Mouse (Mus musculus): ENCODE data around the gene Dbndd2.

Gene Dbndd2

DNA sequence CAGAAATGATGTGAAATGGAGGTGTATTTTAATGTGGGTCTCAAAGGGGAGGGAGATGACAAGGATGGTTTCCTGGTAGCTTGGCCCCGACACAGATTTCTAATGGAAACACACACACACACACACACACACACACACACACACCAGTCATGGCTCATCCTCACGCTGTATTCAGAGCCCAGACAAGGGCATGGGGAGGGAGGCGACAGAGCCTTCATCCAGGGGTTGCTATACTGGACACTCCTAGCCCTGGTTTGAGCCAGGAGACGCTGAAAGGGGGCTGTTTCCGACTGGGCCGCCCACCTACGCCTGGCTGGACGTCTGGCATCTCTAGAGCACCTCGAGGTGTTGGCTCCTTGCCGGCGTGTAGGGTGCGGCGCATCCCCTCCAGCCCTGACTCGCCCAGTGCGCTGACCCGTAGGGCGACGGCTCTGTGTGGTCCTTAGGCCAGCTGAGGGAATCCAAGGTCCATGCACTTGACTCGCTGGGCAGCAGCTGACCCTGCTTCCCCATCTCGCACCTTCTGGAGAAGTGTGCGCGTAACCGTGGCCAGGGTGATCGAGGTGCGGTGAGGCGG is at the start of gene Dbndd2:
TSS of gene Dbndd2 (plus strand) at position 426 of the 577 bp plus-strand sequence.
- no peak for DNase-seq

DNA sequence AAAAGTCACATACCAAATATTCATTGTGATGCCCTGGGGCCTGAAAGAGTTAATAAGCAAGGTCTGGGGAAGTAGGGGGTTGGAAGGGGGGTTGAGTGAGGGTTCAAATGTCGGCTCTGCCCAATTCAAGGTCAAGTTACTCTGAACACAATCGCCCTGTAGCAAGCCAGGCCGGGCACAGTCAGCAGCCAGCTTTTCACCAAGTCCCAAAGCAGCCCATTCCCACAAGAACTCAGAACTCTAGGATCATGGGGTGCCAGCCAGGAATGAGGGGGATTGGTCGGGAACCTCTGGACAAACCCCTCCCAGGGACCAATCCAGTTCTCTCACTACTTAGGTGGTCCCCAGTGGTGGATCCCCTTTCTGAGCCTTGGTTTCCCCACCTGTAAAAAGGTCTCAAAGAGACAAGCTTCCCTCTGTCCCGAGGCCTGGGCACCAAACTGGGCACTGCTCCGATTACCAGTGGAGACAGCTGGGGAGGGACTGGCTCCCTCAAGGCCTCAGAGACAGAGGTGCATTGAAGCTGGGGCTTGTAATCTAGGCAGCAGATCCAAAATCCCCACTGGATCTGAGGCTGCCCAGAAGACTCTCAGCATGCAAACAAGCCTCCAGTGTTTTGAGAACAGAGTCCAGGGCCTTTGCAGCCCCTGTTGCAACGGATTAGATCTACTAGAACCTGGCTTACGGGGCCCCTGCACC is 49.5 kb upstream of the Dbndd2 start:
- no peak for DNase-seq

DNA sequence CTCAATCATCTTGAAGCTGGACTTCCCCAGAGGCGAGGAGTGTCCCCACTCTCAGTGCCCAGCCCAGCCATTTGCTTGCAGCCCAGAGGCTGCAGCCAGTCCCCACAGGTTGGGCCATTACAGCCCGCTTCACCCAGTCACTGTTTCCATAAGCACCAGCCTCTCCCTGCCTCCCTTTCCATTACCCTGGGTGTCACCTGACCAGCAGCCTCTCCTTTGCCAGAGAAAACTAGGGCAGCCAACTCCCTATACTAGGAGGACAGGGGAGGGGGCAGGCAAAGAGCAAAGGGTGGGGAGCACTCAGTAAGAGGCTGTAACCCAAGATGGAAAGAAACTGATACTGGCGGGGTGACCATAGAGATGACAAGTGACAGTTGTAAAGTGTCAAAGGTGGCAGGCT is 48.9 kb upstream of the Dbndd2 start:
- DNase-seq: no peak

DNA sequence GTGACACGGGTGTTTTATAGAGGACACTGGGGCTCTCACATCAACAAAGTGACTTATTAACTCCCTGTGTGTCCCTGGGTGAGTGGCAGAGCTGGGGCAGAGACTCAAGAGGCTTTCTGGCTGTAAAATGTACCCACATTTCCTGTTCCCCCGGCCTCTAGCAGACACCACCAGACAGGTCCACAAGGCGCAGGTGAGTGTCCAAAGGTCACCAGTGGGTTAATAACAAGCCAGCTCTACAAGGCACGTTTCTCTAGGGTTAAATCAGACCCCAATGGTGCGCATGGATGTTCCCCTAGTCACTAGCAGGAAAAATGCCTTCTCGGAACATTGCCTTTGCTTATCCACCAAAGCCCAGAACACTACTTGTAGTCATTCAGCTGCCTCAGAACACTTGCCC is 48.2 kb upstream of the Dbndd2 start:
- DNase-seq: no peak

DNA sequence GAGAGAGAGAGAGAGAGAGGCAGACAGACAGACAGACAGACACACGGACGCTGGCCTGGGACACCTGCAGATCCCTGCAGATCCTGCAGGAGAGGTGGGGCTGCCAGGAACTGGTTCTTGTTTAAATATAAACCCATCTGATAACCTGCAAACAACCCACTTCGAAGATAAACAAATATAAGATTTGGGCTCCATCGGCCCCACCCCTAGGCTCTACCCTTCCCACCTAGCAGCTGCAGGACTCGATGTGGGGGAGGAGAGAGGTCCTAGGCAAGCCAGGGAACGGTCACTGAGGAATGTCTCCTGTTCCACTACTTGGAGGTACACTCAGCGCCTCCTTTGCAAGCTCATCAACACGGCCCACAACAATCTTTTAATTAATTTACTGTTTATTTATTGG is 47.6 kb upstream of the Dbndd2 start:
- no peak for DNase-seq

DNA sequence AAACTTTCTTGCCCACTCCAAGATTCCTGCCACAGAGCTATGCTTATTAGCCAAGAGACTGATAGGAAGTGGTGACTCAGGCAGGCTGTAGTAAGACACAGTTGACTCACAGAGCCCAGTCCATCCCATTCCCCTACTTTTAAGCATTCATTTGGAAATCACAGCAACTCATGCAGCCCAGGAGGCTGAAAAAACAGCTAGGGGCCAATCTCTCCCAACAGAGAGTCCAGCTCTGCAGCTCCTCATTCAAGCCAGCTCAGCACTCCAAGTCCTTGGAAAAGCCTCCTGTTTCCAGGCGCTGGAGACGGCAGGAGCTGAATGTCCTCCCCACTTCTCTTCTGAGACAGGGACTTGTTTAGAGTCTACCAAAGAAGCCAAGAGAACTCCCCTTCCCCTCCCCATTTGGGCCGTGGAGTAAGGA is 46.9 kb upstream of the Dbndd2 start:
- DNase-seq: no peak

DNA sequence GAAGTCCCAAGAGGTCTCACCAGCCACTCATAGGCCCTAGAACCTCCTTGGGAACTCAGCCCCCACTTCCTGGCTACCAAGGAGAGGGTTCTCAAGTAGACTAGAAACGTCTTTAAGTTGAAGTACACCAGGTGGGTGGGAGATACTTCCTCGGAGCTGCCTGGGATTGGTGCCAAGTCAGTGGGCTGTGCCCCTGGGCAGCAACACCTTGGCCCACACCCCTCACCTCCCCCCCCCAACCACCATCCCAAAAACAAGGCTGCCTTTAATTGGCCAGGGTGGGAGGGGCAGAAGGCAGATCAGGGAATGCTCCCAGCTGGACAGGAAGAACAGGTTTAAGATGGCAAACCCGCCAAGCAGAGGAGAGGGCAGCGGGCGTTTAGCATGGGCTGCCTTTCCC is 45.6 kb upstream of the Dbndd2 start:
- no peak for DNase-seq

DNA sequence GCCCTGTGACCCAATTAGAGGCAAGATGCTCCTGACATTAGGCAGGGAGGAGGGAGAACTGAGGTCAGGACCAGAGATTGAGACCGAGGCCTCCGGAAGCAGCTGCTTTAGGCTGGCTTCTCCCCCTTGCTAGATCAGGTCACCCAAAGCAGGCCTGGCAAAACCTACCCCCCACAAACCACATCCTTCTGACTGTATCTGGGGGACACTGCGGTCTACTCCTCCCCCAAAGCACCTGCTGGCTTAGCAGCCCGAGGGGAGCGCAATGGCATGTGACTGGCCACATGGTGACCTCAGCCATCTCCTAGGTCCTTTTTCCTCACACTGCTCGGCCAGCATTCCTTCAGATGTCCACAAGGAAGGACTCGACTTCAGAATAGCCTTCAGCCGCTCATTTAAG is 44.8 kb upstream of the Dbndd2 start:
- no peak for DNase-seq

DNA sequence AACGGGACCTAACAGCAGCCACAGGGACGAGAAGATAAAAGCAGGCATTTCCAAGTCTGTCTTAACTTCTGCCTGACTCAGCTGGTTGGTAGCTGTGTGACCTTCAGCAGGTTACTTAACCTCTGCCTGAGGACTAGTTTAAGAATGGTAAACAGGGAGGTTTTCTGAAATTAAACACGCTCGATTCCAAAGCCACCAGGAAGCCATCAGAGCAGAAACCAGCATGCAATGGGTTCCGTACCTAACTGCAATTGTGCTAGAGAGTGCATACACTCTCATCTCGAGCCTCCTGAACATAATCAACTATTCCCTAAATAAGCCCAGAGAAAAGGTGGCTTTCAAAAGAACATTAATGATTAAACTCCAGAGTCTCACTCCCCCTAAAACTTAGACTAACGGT is 44.2 kb upstream of the Dbndd2 start:
- DNase-seq: no peak

DNA sequence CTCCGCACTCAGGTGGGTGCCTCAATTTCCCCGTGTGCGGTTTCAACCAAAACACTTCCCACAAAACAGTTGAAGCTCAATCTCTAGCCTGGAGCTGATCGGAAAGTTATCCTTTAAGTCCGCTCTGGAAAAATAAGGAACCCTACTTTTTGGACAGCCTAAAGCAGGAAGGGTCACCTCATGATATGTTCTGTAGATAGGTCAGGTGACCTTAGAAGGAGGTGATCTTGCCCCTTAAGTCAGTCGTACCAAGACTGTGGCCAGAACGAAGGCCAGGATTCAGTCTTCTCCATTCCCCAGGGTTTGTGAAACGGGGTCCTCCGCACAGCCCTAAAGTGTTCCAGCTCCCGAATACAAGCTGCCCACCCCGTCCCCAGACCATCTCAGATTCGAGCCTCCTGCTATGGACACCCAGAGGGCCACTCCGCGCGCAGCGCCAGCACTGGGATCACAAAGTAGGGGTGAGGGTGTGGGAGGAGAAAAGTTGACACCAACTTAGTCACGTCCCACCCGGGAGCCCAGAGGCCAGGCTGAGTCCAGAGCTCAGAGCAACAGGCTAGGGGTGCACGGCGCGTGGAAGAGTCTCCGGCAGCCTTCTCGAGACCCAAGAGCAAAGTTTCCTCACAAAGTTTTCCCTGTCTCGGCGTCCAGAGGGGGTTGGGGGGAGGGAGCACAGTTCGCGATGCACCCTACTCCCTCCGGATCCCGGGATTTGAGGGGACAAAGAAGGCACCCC is 43.4 kb upstream of the Dbndd2 start:
- peak; percentile 23 for DNase-seq

DNA sequence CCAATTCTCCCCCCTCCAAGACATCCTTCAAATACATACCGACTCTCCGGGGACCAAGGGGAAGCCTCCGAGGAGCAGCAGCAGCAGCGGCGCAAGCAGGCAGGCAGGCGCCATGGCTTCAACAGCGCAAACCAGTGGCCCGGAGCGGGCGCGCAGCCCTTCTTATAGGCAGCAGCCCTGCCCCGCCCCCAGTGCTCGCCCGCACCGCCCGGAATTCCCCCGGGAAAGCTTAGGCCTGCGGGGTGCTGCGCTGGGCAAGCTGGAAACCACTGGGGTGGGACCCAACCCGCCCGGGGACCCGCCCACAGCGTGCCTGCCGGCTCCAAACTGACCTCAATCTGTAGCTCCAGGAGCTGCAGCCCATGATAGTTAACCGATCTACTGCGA is 42.9 kb upstream of the Dbndd2 start:
- peak; percentile 78 for DNase-seq

DNA sequence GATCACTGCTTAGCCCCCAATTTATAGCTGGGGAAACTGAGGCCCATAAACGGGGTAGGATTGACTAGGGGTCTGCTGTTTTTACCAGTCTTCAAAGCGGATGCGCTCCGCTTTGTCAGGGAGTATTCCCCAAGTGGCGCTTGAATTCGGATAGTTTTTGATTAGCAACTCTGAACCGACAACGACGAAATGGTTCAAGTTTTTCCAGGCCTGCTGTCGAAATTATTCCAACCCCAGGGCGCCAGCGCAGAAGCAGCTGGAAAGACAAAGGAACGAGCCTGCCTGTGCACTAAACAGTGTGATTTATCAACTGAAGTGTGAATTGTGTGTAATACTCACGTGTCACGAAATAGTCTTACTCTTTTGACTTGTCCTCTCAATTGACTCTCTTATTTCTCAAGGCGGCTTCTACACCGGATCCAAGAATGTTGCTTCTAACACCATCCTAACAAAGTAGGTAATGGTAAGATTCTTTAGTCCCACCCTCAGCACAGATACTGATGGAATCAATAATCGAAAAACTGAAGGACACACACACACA is 42.4 kb upstream of the Dbndd2 start, which contains the start of gene Sdc4:
TSS of gene Sdc4 (minus strand) at position 428 of the 541 bp plus-strand sequence.
- DNase-seq: no peak

DNA sequence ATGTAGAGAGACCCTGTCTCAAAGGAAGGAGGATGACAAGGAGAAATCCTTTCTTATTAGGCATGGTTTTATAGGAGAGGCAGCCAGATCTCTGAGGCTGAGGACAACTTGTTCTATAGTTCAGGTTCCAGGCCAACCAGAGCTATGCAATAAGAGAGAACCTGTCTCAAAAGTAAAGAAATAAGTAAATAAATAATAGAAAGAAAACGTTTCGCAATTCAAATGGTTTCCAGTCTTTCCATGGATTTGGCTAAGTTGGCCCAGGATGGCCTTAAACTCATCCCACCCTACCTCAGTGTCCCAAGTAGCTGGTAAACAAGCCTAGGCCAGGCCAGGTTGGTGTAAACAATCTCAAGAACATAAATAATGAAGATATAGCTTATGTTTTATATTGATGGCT is 41.2 kb upstream of the Dbndd2 start:
- DNase-seq: no peak

DNA sequence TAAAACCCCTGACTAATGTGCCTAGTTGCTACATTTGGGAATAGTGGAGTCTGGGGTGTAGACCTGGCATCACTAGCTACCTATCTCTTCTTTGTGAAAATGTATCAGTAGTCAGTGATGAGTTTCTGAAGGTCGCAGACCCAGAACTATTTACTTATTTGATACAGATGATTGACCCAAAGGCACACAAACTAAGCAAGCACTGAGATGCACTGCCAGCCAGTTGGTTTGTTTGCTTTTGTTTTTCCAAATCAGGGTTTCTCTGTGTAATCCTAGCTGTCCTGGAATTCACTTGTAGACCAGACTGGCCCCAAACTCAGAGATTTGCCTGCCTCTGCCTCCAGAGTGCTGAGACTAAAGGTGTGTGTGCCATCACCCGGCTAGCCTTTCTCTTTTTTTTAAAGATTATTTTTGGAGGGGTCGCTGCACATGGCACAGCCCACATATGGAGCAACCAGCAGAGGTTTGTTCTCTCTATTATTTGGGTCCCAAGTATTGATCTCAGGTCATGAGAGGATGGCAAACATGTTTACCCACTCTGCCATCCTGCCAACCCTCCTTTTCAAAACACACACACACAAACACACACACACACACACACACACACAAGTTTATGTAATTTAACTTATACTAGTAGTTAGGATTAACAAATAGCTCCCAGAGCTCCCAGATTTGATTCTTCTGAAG is 40.4 kb upstream of the Dbndd2 start:
- no peak for DNase-seq

DNA sequence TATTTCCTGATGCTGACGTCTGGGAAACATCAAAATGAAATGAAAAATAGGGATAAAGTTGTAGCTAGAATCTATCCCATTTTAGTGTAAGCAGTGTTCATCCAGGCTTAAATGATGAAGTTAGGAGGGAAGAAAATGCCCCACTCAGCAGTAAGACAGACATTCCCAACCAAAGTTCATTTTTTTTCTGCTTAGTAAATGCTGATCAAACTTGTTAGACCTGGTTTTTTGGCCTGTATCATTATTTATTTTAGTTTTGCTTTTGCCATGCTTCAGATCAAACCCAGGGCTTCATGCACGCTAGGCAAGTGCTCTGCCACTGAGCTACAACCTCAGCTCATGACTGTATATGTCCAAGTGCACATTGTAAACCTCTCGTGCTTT is 39.8 kb upstream of the Dbndd2 start:
- DNase-seq: no peak

DNA sequence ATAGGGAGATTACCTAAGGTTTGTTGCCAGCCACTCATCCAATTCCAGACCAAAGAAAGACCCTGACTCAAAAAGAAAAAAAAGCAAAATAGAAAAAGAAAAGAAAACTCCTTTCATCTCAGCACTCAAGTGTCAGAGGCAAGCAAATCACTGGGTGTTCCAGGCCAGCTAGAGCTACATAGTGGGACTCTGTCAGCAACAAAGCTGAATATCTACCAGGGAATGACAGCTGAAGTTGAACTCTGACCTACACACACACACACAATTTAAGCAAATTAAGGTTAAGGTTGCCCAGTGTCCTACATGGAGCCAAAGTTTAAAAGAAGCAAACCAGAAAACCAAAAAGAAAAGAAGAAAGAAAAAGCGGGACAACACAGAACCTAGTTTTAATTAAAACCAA is 37.8 kb upstream of the Dbndd2 start:
- DNase-seq: no peak

DNA sequence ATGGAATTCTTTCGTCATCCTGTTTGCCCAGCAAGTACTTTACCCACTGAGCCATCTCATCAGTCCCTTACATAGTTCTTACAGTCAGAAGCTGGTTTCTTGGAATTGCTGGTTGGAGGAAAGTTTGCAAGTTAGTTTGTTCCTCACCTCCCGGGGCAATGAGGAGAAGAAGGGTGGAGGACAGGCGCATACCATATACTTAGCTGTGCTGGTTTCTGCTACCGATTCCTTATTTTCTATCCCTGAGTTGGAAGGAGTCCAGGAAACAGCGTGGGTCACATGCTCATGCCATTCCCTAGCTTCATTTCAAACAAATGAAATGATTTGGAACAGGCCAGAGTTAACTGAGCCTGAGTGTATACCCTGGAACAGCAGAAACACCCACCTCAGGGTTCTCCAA is 37.0 kb upstream of the Dbndd2 start:
- DNase-seq: no peak

DNA sequence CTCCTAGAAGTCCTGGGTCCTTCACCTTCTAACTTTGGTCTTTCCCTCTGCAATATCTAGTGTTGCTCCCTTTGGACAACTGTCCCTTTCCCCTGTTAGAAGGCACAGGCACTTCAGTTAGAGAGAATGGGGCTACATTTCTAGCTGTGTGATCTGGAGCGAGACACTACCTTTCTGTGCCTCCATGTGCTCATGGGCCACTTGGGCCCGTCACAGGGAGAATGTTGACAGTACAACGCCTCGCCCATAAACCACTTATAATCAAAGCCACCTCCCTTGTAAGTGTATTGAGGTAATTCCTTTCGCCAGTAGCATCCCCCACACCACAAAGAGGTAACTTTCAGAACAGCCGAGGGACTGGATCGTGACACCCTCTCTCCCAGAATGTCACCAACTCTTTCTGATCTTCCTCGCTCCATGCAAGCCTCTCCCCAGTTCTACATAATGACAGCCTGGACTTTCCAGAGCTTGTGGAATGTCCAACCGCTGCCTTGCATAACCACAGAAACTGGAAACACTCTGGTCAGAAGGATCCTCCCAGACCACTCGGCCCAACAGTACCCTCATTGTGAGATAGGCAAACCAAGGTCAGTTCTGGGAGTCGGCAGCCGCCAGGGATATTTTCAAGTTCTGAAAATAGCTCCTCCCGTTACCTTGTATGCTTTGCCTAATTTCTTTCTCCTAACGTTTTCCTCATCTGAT is 36.4 kb upstream of the Dbndd2 start:
- DNase-seq: no peak

DNA sequence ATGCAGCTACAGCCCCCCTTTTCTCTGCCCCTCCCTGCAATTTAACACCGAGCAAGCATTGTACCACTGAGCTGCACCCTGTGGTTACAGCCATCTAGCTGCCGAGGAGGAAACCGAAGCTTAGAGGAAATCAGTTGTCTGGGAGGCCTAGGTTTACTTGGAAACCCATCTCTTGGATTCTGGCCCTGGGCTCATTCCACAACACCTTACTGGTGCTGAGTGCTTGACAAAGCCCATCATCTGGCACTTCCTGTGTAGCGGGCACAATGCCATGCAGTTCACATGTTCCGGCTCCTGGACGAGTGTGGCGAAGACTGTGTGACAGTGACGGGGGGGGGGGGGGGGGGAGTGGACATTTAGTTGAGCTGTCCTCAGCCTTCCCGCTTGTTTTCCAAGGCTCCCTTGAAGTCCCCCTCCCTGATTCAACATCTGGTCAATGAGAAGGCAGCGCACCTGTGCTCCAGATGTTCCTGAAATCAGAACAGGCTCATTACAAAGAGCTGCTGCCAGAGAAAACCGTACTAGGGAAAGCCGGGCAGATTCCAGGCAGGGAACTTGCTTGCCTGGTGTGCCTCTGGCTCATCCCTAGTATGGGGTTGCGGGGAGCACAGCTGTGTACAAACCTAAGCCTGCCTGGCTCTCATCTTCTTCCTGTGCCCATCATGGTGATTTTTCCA is 33.8 kb upstream of the Dbndd2 start:
- no peak for DNase-seq

DNA sequence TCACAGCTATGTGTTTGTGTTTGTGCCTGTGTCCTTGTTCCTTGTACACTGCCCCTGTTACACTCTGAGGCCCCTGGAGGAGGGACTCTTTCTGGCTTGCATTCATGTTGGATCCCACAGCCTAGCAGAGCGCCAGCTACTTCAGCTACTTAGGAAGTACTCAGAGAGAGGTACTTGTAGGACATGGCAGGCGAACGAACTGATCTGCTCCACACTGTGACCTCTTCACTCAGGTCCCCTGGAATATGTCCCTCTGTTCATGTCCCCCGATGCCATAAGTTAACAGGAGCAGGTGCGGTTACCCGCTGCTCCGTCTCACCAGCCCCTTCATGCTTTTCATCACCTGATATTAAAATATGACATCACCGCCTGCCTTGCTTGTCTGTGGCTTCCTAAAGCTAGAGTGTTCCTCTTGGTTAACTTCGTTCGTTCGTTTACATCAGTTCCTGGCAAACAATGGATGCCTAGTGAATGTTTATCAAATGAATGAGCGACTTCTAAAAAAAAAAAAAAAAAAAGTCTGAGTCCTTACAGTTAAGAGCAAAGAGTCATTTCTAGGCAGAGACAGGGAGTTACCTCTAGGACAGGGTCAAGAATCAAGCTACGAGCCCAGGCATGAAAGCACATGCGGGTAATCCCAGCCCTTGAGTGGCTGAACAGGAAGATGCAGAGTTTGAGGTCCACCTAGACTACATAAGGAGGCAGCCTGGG is 32.7 kb upstream of the Dbndd2 start:
- DNase-seq: no peak

DNA sequence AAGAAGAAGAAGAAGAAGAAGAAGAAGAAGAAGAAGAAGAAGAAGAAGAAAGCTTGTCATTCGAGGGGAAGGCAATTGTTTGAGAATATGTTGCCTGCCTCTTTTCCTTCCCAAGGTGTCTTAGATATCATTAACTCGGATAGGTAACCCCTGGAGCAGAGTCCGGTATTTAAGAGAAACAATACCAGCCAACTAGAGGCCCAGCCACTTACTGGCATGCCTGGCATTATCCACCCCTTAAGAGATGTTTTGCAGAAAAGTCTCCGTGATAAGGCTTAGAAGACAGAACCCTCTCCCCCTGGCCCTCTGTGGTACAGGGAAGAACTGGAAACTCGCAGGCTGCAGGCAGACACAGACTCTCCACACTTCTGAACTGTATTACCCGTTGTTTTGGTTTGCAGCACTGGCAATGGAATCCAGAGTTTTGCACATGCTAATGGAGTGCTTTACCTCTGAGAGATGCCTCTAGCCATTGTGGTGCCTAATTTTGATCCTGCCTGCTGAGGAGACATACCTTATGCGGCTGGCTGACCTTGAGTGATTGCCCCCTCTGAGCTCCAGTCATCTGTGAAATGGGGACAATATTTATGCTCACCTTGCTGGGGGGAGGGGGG is 31.9 kb upstream of the Dbndd2 start:
- no peak for DNase-seq
